Mouse (Mus musculus) regulatory T cell (primary cell): Measurements from ENCODE around the gene Vmn1r4.

Experiments used
- in situ Hi-C: fragments of 300-600 bp; cut with MboI, MseI; formaldehyde crosslinking; loops from one replicate; pipeline ENCODE4 v1.15.1; 2025; ENCODE audit warnings: high pct_unique_total_duplicates

Vmn1r4 gene

DNA sequence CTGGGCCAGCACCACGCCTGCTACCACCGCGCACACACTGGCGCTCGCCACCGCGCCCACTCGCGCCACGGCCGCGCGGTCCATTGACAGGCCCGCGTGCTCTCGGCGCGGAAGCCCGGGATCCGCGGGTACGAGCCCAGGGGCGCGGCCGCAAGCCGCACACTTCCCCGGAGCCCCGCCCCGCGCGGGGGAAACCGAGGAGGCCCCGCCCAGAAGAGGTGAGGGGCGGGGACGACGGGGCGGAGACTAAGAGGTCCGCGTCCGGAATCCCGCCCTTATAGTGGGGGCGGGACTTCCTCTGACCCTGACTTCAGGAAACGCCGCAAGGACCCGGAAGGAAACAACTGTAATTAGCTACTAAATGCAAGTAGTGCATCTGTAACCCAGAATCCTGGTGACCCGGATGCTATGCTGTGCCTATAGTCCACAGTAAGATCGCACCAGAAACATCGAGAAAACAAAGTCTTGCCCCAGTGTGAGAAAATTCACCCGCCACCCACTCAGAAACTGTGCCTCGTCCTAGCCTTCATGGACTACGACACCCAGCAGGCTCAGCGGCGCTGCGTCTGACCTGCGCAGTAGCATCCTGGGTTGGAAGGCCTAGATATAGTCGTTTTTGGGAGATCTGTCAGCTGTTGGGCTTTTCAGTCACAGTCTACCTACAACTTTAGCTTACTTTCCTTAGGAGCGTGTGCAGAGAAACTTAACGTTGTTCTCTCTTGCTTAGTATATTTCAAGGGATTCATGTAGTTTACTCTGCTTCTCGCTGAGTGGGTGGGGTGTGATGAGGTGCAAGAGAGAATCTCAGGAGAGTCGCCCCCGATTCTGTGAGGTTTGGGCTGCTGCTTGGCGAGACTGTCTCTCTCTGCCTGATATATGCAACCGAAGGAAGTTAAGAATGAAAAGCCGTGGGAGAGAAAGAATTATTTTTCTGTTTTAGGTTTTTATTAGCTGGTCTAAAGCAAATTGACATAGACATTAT is at the start of gene Vmn1r4, which contains the start of gene Nt5c3:
Vmn1r4 (plus strand) TSS at position 290 of the 982 bp plus-strand sequence.
Nt5c3 (minus strand) TSS at position 207 of the 982 bp plus-strand sequence.
- in situ Hi-C loops: loop anchor here (5.0 to 10.0 kb wide), 4 partner anchors 112 to 771 kb away; partner anchors contain the start of genes Avl9, Ppm1k and Pyurf

DNA sequence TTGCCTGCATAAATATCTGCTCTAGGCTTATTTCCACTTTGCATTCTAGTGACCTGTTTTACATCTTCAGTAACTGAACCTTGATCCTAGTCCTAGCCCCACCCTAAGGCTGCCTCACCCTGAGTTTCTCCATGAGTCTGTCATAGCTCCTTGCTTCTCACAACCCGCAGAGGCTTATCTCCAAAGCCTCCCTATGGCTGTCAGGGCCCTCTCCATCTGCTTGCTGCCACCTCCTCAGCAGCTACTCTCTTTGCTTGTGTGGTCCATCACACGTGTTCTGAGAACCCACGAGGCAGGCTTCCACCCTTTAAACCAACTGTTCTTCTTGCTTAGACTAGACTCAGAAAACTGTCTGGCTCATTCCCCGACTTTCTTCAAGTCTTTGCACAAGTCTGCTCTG is 46.9 kb upstream of the Vmn1r4 start:
- in situ Hi-C loops: no loop called here

DNA sequence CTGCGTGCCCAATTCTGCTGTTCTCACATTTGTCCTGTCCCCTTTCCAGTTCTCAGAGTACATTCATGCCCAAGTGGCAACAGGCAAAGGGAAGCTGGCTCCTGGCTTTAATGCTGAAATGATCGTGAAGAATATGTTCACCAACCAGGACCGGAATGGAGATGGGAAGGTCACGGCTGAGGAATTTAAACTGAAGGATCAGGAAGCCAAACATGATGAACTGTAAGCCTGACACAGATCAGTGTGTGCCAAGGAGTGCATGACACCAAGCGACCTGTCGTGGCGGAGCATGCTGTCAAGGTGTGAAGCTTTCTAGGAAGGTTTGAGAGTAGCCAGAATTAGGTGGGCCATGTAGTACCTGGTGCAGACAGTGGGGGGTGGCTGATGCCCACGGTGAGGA is 45.8 kb upstream of the Vmn1r4 start:
- in situ Hi-C loops: no loop called here

DNA sequence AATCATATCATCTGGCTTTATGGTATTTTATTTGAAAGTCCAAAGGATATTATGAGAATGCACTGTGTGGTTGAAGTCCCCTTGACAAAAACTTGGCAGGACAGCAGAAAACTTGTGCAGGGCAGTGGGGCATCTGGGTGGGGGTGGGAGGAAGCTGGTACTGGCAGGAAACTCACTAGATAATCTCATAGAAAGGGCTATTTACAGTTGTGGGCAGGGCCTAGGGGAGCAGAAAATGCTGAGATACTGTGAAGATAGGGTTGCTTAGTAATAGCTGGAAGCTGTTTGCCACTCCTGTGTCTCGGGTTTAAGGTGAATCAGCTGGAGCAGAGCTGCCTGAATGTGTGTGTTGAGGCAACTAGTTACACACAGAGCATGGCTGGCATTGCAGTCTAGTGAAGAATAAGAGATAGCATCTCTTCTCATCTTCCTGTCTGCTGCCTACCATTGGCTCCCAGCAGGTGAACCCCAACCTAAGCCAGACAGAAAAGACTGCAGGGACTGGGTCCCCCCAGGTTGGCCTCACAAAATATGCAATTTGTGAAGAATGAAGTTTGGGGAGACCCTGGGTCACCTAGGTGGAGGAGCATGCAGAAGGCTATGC is 44.4 kb upstream of the Vmn1r4 start:
- in situ Hi-C loops: no loop called here

DNA sequence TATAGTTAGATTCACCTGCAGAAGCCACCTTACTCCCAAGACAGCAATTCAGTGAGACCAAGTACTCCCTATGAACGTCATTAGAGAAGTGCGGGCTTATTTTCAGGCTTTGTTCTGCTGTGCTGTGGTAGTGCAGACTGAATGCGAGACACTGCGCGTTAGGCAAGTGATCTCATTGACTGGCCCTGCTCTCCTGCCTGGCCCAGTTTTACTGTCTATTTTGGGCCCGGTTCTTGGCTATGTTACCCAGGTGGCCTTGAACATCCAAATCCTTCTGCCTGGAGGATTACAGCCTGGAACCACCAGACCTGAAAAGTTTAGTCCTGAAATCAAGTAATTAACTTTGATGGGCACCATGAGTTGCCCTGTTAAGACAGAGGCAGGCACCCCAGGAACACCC is 35.3 kb upstream of the Vmn1r4 start:
- in situ Hi-C loops: no loop called here

DNA sequence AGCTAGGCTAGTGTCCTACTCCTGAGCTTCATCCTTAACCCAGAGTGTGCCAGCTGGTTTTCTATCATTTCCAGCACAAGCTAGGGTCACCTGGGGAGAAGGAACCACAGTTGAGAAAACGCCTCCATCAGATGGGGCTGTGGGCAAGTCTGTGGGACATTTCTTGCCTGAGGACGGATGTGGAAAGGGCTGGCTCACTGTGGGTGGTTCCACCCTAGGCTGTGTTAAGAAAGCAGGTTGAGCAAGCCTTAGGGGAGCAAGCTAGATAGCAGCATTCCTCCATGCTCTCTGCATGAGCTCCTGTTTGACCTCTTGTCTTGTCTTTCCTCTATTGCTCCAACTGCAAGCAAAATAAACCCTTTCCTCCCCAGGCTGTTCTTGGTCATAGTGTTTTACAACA is 33.1 kb upstream of the Vmn1r4 start:
- in situ Hi-C loops: no loop called here

DNA sequence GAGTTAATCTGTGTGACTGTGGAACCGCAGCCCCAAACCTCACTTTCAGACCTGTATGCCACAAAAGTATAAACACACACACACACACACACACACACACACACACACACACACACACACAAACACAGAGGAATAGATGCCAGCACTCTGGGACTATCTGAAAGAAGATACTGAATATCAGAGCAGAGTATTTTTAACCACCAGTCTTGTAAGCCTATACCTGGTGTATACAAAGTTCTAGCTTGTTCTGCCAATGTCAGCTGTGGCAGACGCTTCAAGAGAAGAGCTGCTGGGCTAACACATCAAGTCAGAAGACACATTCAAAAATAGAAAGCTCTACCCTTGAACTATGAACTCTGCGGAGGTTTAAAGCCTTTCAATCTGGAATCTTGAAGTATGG is 24.2 kb upstream of the Vmn1r4 start:
- in situ Hi-C loops: no loop called here

DNA sequence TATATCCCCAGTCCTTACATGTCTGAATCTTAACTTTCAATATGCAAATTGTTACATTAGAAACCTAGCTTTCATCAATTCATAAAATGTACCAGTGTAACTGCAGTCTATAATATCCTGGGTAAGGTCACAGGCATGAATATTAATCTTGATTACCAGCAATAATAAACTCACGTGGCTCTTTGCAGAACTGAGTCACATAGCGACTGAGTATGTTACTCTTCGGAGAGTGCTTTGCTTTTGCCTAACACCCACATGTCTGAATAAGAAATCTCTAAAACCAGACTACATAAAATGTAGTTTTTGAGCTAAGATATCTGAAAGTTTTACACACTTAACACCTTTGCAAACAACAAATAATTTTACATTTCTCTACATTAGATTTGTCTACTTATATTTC is 22.5 kb upstream of the Vmn1r4 start:
- in situ Hi-C loops: loop anchor here (10.0 kb wide), 1 partner anchor 97 kb away; no protein-coding TSS in a partner anchor

DNA sequence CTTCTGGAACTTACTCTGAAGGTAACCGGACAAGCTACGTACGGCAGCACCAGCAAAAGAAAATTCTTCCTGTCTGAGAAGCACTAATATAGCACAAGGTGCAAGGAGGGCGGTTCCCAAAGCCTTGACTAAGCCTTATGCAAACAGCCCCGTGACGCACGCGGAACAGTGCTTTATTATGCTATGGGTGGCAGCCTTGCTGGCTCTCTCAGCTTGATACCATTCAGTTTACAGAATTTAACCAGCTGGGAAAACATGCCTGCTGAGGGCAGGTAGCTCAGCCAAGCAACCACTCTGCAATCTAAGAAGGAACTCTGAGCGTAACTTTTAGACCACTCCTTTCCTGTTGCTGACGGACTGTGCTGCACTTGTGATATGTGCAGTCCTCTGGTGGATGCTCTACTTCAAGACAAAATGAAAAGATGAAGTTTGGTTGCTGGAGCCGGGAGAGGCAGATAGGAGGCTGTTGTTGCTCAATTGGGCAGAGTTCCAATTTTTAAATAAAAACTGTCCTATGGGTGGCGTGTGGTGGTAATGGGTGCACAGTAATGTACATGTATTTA is 21.9 kb upstream of the Vmn1r4 start:
- in situ Hi-C loops: loop anchor here (10.0 kb wide), 1 partner anchor 97 kb away; no protein-coding TSS in a partner anchor

DNA sequence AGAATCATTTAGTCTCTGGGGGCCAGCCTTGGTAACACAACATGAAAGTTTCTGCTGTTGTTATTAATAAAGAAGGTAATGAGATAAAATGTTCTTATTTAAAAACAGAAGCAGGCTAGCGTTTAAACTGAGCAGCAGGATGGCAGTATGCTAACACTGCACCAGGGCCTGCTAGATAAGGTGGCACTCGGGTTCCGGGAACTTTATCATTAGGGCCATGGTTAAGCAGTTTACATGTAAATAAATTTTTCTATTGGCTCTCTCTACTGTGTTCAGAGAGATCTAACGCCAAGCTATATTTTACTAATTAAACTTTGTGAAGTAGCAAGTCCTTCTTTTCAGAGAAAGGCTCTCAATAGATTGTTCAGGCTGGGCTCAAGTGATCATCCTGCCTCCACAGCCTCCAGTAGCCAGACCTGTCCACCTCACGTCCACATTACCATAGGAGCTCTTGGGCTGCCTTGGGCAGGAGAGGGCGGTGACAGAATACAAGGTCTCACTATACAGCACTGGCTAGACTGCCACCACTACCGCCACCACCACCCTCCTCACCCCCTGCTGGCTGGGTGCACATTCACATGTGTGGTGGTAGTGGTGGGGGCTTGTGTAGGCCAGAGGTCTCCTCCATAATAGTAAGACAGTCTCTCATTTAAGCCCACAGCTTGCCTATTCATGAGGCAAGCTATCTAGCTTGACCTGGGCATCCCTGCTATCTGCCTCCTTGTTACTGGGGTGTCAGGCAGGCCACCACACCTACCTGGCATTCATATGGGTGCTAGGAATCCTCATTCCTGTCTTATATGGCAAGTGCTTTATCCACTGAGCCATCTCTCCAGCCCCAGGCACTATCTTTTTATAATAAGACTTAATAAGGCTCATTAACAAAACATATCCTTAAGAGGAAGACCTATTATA is 21.0 kb upstream of the Vmn1r4 start:
- in situ Hi-C loops: loop anchor here (10.0 kb wide), 1 partner anchor 98 kb away; no protein-coding TSS in a partner anchor

DNA sequence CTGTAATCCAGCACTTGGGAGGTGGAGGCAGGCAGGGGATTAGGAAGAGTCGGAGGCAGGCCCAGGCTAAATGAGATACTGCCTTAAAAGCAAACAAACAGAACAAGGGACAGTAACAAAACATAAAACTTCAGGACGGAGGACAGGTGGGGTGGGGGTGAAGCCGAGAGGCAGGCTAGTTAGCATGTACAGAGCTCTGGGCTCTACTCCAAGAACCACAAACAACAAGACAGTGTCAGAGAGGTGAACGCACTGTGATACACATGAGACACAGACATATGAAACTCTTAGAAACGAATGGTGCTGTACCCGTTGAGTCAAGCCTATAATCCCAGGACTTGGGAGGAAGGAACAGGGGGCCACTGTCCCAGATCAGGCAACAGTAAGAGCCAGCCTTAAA is 20.0 kb upstream of the Vmn1r4 start:
- in situ Hi-C loops: loop anchor here (10.0 kb wide), 1 partner anchor 99 kb away; no protein-coding TSS in a partner anchor

DNA sequence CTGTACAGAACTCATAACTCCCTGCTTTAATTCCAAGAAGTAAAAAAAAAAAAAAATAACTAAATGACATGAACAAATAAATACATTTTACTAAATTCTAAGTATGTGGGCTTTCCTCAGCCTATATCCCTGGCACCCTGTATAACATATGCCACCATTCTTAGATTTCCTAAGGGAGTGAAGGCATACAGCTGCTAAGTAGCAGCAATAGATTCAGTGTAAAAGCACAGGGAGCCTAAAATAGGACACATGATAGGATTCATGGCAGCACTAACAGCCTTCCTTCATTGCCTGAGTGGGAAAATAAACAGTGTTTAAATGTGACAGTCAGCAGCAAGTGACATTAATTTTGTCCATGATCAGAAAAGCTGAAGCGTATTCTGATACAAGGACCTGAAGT is 19.5 kb upstream of the Vmn1r4 start:
- in situ Hi-C loops: loop anchor here (10.0 kb wide), 1 partner anchor 100 kb away; no protein-coding TSS in a partner anchor

DNA sequence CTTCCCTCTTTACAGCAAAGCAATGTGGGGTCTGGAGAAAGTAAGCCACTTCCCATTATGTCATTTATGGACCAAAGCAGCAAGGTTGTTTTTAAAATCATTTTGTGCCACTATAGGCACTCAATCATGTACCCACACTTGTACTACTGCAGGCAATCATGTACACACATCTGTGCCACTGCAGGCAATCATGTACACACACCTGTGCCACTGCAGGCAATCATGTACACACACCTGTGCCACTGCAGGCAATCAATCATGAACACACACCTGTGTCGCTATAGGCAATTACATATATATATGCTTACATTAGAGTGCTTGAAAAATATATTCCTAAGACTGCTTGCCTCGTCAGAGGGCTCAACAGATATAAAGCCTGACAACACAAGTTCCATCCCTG is 18.8 kb upstream of the Vmn1r4 start:
- in situ Hi-C loops: loop anchor here (10.0 kb wide), 1 partner anchor 100 kb away; no protein-coding TSS in a partner anchor

DNA sequence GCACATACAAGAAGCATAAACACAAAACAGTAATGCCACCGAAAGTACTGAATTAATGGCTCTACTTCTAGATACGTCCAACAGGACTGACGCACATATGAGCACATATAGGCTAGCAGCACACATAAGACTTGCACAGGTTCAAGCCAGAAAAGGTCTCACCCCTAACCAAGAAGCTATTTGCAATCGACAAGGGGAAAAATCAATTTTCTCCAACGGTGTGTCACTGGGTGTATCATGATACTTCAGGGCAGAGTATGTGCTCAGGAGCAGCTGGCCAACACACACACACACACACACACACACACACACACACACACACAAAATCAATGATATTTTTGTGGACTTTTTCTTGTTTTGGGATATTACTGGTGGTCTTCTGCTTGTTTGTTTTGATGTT is 18.3 kb upstream of the Vmn1r4 start:
- in situ Hi-C loops: loop anchor here (10.0 kb wide), 1 partner anchor 101 kb away; no protein-coding TSS in a partner anchor

DNA sequence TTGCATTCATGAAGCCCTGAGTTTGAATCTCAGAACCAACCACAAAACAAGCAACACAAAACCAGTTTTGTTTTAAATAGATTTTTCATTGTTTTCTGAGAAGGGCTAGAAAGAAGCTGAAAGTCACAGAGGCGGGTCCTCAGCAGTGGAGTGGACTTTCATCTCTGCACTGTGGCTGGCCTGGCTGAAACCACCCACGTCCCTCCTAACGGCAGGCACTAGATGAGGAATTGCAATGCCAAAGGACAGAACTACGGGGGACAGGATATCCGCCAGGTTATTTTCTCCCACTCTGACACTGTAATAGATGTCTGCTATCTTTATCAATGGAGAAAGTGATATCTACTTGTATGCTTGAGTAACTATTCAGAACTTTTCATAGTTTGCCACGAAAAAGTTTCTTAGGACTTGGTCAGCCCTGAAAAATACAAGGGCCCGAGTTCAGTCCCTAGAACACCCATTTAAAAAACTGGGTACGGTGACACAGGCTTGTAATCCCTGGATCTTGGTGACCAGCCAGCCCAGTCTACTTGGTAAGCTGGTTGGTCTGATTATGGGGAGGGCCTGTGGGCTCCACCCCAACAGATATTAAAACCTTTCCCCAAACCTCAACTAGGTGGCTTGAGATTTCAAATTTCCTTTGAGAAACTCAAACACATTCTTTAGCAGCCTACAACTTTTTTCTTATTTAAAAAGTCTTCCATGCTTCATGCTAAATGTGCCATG is 17.5 kb upstream of the Vmn1r4 start:
- in situ Hi-C loops: loop anchor here (10.0 kb wide), 1 partner anchor 101 kb away; no protein-coding TSS in a partner anchor

DNA sequence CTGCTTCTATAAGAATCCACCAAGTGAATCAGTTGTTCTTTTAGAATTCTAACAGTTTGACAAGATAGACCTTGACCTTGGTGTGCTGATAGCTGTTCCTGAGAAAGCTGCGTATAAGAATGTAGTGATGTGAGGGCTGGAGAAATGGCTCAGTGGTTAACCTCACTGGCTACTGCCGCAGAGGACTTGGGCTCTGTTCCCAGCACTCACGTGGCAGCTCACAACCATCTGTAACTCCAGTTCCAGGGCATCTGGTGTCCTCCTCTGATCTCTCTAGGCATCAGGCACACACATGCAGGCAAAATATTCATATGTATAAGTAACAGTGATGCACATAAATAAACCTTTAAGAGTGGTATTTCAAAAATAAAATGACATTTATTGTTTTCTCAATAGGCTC is 15.8 kb upstream of the Vmn1r4 start:
- in situ Hi-C loops: loop anchor here (10.0 kb wide), 1 partner anchor 103 kb away; no protein-coding TSS in a partner anchor

DNA sequence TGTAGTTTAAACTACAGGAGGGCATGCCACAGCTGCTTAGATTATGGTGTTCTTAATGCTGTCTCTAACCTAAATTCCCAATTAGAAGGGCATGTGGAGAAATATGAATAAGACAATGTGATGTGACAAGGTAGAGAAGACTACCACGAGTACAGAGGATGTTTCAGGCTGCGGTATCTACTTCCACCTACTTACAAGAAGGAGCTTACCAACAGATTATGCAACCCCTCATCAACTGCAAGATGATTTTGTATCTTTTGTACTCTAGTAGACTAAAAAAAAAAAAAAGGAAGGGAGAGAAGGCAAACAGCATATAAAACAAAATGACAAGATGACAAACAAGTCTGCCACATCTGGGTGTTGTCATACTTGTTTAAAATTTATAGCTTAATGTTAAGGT is 15.4 kb upstream of the Vmn1r4 start:
- in situ Hi-C loops: loop anchor here (10.0 kb wide), 1 partner anchor 104 kb away; no protein-coding TSS in a partner anchor

DNA sequence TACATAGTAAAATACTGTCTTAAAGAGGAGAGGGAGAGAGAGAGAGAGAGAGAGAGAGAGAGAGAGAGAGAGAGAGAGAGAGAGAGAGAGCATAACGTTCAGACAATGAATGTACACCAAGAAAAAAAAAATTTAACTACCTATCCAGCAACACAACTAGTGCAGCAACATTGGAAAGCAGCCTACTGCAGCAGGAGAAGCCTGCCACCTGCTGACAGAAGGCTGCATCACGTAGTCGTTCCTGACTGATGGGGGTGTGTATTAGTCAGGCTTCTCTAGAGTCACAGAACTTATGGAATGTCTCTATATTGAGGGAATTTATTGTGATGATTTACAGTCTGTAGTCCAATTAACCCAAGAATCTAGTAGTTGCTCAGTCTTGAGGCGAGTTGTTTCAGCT is 14.9 kb upstream of the Vmn1r4 start:
- in situ Hi-C loops: loop anchor here (10.0 kb wide), 1 partner anchor 104 kb away; no protein-coding TSS in a partner anchor

DNA sequence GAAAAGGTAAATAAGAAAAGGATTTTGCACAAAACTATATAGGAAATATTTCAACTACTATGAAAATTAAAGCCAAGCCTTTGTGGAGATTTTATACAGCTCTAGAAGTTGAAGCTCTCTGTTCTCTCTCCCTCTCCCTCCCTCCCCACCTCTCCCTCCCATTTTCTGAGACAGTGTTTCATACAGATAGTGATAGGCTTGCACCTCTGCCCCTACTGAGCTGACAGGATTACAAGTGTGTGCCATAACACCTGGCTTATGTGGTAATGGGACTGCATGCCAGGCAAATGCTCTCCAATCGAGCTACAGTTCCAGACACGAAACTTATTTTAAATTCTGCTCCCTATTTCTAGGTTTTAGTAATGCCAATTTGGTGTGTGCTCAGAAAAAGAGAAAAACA is 12.9 kb upstream of the Vmn1r4 start:
- in situ Hi-C loops: no loop called here
